Mouse (Mus musculus): ENCODE measurements at regions not wholly inside any gene's neighbourhood (a gene's known extent, or its start where the extent isn't known, plus 50 kb on each side); places are given as distances from the start of the nearest gene placed in this dataset.

- no peak for DNase-seq (ENCODE audit: extremely low spot score, low read depth, low spot score)
Measured at GRCm38 (mm10) chr2:27590511-27590910, 75.6 kb downstream of the Wdr5 start.

DNA sequence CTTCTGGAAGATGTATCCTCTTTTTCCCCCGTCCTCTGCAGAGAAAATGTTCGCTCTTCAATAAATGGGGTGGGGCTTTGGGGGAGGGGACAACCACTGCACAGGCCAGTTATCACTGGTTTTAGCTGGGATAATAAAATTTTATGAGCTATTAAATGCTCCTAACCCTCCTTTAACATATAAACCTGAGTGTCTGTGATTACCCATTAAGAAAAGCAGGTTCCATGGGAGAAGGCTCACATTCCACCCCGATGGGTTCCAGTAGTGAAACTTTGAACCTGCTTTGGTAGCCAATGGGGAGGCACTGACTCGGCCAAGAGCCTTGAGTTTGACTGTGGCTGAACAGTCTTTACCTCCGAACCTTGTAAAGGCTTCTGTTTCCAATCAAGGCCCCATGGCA, 76.7 kb downstream of the Wdr5 start:
- peak; percentile 14 for DNase-seq (ENCODE audit: extremely low spot score, low read depth, low spot score)

GRCm38 (mm10) chr2:27593338-27593737, 78.4 kb downstream of the Wdr5 start:
- no peak for DNase-seq (ENCODE audit: extremely low spot score, low read depth, low spot score)

DNA sequence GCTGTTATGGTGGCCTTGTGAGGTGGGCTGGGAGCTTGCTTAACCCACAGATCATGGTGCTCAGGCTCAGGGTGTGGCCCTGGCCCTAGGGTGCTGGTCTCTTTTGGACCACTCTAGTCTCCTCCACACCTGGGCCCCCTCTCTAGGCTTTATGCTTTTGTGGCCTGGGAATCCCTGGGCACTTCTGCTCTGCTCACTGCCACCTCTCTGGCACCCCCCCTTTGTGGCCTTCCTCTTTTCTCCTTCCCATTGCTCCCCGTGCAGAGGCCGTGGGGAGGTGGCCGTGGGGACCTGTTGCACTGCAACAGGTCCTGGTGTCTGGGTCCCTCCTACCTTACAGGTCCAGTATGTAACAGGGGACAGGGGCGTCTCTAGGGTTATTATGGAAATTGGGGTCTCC, 80.3 kb downstream of the Wdr5 start:
- no peak for DNase-seq (ENCODE audit: extremely low spot score, low read depth, low spot score)

DNA sequence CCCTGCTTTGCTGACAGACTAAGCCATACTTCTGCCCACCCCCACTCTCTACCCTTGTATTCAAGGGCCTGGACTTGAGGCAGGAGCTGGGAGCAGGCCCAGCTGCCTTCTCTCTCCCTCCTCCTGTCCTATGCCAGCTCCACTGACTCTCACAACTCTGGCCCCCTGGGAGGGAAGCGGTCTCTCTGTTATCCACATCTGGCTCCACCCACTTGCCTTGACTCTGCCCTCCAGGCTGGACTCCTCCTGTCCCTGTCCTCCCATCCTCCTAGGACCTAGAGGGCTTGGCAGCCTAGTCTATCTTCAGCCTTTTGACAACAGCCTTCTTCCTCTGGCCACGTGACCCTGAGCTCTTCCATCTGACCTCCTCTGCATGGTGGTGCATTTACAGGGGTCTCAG, 80.0 kb upstream of the Rxra start:
- no peak for DNase-seq (ENCODE audit: extremely low spot score, low read depth, low spot score)

- no peak for DNase-seq (ENCODE audit: extremely low spot score, low read depth, low spot score)
Measured at GRCm38 (mm10) chr2:27596966-27597365, 79.3 kb upstream of the Rxra start.

DNA sequence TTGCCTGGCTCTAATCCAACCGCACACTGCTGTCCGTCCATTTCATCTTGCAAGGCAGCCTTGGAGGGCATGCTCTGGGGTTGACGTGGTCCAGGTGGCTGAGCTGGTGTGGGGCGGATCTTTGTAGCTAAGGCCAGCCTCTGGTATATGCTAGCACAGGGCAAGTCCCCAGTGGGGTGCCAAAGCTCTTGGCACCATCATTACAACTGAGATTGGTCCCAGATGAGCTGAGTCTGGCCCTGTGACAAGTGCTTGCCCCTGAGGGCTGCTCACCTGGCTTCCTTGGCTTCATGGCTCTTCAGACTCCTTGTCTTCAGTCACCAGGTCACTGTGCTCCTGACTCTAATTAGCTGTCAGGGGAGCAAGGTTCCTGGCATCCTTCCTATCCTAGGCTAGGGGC, 78.3 kb upstream of the Rxra start:
- no peak for DNase-seq (ENCODE audit: extremely low spot score, low read depth, low spot score)

- no peak for DNase-seq (ENCODE audit: extremely low spot score, low read depth, low spot score)
Measured at GRCm38 (mm10) chr2:27599061-27599768, 77.0 kb upstream of the Rxra start.

GRCm38 (mm10) chr2:27599769-27600167, 76.5 kb upstream of the Rxra start:
- DNase-seq (ENCODE audit: extremely low spot score, low read depth, low spot score) = no peak

DNA sequence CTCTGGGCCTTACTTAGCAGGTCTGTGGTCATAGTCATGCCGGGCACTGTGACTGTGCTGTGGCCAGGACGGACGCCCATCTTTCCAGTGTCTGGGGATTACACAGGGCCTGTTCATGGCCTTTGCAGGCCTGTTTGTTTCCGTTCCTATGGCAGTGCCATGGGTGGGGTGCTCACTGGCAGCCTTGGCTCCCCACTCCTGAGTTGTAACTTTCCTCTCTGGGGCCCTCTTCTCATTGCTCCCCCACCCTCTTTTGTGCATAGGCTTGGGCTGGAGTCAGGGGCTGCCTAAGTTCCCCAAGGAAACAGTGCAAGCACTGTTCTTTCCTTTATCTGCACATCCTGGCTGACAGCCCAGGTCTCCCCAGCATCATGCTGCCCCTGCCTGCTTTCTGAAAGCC, 72.9 kb upstream of the Rxra start:
- DNase-seq (ENCODE audit: extremely low spot score, low read depth, low spot score) = no peak

- no peak for DNase-seq (ENCODE audit: extremely low spot score, low read depth, low spot score)
Measured at GRCm38 (mm10) chr2:27604588-27604987, 71.7 kb upstream of the Rxra start.

DNA sequence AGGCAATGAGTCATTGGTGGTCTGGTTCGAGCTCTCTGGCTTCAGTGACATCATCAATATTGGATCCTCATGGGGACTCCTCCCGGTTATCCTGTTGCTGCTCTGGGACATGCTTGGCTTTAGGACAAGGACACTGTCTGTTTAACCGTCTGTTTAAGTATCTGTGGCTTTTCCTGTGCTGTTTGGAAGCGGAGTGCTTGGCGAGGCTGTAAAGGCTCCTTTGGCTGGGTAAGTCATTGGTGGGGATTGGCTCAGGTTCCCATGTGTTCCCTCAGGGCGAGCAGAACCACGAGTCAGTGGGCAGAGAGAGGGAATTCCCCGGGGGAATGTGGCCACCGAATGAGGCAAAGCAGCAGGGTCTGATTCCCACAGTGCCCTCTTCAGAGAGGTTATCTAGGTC, 69.4 kb upstream of the Rxra start:
- DNase-seq (ENCODE audit: extremely low spot score, low read depth, low spot score) = no peak

DNA sequence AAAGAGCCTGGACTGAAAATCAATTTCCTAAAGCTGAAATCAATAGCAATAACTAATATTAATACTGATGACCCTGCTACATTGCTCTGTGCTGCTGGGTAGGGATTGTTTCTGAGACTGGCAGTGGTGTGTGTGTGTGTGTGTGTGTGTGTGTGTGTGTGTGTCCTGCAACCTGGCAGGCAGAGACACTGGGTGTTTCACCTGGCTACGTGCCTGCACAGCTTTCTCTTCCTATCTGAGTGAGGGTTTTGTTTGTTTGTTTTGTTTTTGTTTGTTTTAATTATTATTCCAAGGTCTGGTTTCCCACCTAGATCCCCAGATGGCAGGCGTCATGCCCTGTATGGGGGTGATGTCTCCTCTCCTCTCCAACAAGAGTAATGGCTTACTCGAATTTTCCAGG, 54.5 kb upstream of the Rxra start:
- no peak for DNase-seq (ENCODE audit: extremely low spot score, low read depth, low spot score)

DNA sequence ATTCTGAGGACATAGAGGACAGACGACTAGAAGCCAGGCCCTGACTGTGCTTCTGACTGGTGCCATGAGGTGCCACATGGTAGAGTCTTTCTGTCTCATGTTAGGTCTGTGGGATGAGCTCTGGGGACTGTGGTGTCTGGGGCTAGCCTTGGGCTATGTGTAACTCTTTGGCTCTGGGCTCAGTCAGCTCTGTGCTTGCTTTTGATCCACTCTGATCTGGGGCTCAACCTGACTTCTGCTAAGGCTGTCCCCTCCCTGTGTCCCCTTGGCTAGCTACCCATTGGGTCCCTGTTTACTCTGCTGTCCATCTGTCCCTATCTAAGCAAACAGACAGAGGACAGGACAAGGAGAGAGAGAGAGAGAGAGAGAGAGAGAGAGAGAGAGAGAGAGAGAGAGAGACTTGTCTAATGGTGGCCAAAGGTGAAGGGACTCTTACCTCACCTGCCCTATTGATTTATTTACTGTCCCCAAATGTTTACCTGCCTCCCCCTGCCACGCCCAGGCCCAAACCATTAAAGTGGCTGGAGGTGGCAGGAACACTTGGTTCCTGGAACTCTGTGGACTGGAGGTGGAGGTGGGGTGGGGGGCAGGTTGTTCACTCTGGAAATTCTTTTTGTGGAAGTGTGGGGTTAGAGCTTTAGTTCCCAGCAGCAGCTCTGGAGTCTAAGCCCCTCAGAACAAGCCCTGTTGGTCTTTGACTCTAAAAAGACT, 51.4 kb upstream of the Rxra start:
- no peak for DNase-seq (ENCODE audit: extremely low spot score, low read depth, low spot score)
